Mouse (Mus musculus): Measurements from ENCODE around the gene Fbxo44. TPM values are rescaled to one million over a fixed set of nuclear protein-coding genes. Genes with fewer than 3 reads are reported as not detected.

Fbxo44 gene
- total RNA-seq, 1 experiment from 2014 or later: 3.0 TPM

Other genes starting within 250 kb of the Fbxo44 start
- 3.4 and 11.4 TPM in 2 replicates for gene Plod1, start 223.7 kb downstream of the Fbxo44 start, total RNA-seq (2017)
- gene 2510039O18Rik, start 219.6 kb downstream of the Fbxo44 start, total RNA-seq (2017): 30.4 and 34.6 TPM in 2 replicates
- gene Nppb, start 174.7 kb downstream of the Fbxo44 start, total RNA-seq (2017): not detected in 2 replicates
- not detected in 2 replicates for gene Nppa, start 159.8 kb downstream of the Fbxo44 start, total RNA-seq (2017)
- gene Clcn6, start 121.7 kb downstream of the Fbxo44 start, total RNA-seq (2017): 1.4 and 6.4 TPM in 2 replicates
- 5.9 and 8.6 TPM in 2 replicates for gene Mthfr, start 121.4 kb downstream of the Fbxo44 start, total RNA-seq (2017)
- gene Agtrap, start 72.5 kb downstream of the Fbxo44 start, total RNA-seq (2017): 23.6 and 31.2 TPM in 2 replicates
- gene Mad2l2, start 30.1 kb downstream of the Fbxo44 start, total RNA-seq (2017): 8.4 and 17.2 TPM in 2 replicates
- 0.09 TPM in 1 of 2 replicates, not detected in the other for gene Draxin, start 29.8 kb downstream of the Fbxo44 start, total RNA-seq (2017)
- 2.9 and 7.1 TPM in 2 replicates for gene Fbxo6, start 8.3 kb downstream of the Fbxo44 start, total RNA-seq (2017)
- gene Fbxo2, start 139 bp upstream of the Fbxo44 start, total RNA-seq (2017): 0.27 TPM in 1 of 2 replicates, not detected in the other
- not detected in 2 replicates for gene Disp3, start 127.5 kb upstream of the Fbxo44 start, total RNA-seq (2017)

Measured in common myeloid progenitor, adult 5-6 weeks (primary cell).